Mouse (Mus musculus): Measurements from ENCODE around the gene 1700029J07Rik. TPM values are rescaled to one million over a fixed set of nuclear protein-coding genes. Genes with fewer than 3 reads are reported as not detected.
A peak's percentile ranks its signal among the peaks of the same experiment; 100 is the strongest.

1700029J07Rik gene
- polyA plus RNA-seq, 1 experiment from 2014 or later = 2.6 TPM

DNA sequence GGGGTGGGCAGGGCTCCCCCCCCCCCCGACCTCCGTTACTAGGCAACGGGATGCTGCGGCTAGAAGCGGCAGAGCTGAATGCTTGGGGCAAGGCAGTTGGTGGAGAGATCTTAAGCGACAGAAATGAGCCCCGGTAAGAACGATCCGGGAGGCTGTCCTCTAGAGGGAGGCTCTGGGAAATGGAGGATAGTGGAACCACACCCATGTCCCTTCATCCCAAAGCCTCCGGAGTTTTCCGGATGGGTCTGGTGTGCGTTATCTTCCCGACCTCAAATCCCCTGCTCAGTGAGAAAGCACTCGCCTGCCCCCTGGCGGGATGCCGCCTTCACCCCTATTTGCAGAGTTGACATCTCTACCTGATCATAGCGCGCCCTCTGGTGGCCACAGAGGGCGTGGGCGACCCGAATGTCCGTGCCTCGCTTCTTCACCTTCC, 40.5 kb downstream of the 1700029J07Rik start, which contains the start of gene Ccdc110:
Gene Ccdc110, plus strand, starts transcription at position 38 of the 433 bp plus-strand sequence.
- H3K27me3 ChIP-seq (ENCODE audit: control insufficient read depth, insufficient read depth, low read length) = no peaks in the 10 kb centered on the region
- H3K4me2 ChIP-seq (ENCODE audit: low read depth, low read length) = peak within 1 kb of the TSS; percentile 32
- no peaks in the 10 kb centered on the region for H3K9me3 ChIP-seq (replicated peaks; ENCODE audit: control insufficient read depth, low read length)
- peak within 1 kb of the TSS; percentile 16 for H3K4me3 ChIP-seq (ENCODE audit: low read depth, low read length)
- peak; percentile 85 for ATAC-seq (replicated peaks; ENCODE audit: insufficient number of reproducible peaks, low FRiP score, low TSS enrichment, low read depth)
- WGBS = 5% methylated on average over 23 of the region's 23 CpGs
- H3K4me1 ChIP-seq (ENCODE audit: control insufficient read depth, insufficient read depth, low read length) = no peaks in the 10 kb centered on the region
- peak; percentile 96 for DNase-seq (ENCODE audit: low spot score)
- no peak within 1 kb of the TSS for H3K9ac ChIP-seq (replicated peaks; ENCODE audit: low read length)
- H3K36me3 ChIP-seq (replicated peaks; ENCODE audit: control insufficient read depth, insufficient read depth, low read depth, low read length) = no peaks in the 10 kb centered on the region
- no peak within 1 kb of the TSS for H3K27ac ChIP-seq (replicated peaks; ENCODE audit: low read depth, low read length)

DNA sequence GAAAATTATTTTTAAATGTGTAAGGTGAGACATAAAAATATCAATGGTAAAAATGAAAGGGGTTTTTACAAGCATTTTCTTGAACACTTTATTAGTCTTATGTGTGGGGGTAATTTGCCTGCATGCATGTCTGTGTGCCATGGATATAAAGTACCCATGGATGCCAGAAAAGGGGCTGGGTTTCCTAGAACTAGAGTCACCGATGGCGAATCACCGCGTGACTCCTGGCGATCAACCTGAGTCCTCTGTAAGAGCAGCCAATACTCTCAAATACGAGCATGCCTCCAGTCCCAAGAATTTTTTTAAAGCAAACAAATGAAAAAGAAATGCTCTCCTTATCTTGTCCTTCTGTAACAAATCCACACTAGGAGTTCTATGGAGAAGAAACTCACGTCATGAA, 52.9 kb downstream of the 1700029J07Rik start:
- Histone ChIP-seq H3K27ac (replicated peaks; ENCODE audit: low read depth, low read length) (no peak overlapping the region), H3K4me3 (ENCODE audit: low read depth, low read length) (no peak overlapping the region), H3K9ac (replicated peaks; ENCODE audit: low read length) (no peak overlapping the region), H3K36me3 (replicated peaks; ENCODE audit: control insufficient read depth, insufficient read depth, low read depth, low read length) (no peaks in the 10 kb centered on the region), H3K4me1 (ENCODE audit: control insufficient read depth, insufficient read depth, low read length) (no peaks in the 10 kb centered on the region), H3K27me3 (ENCODE audit: control insufficient read depth, insufficient read depth, low read length) (no peaks in the 10 kb centered on the region), H3K4me2 (ENCODE audit: low read depth, low read length) (no peak overlapping the region), H3K9me3 (replicated peaks; ENCODE audit: control insufficient read depth, low read length) (no peaks in the 10 kb centered on the region)
- ATAC-seq (replicated peaks; ENCODE audit: insufficient number of reproducible peaks, low FRiP score, low TSS enrichment, low read depth) = no peak
- no peak for DNase-seq (ENCODE audit: low spot score)
- 95% methylated on average over 7 of the region's 7 CpGs for WGBS

DNA sequence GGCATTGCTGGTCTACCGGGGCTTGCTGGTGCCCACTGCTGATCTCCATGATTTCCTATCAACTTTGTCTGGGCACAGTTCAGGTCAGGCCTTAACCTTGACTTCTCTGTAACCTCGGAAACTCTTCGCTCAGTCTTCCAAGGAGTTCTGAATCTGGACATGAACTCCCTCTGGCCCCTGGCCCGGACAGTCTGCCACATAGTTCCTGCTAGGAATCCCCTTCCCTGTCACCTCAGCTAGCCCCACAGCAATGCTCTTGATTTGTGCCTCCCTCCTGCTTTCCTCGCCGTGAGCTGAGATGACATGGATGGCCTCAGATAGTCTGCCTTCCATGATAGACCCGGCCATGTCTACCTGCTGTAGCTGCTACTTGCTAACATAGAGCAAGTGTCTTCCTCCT, 54.7 kb downstream of the 1700029J07Rik start:
- H3K4me3 ChIP-seq (ENCODE audit: low read depth, low read length) = no peak overlapping the region
- H3K4me1 ChIP-seq (ENCODE audit: control insufficient read depth, insufficient read depth, low read length) = no peaks in the 10 kb centered on the region
- H3K36me3 ChIP-seq (replicated peaks; ENCODE audit: control insufficient read depth, insufficient read depth, low read depth, low read length) = no peaks in the 10 kb centered on the region
- H3K9ac ChIP-seq (replicated peaks; ENCODE audit: low read length) = no peak overlapping the region
- 96% methylated on average over 7 of the region's 7 CpGs for WGBS
- no peak overlapping the region for H3K4me2 ChIP-seq (ENCODE audit: low read depth, low read length)
- no peaks in the 10 kb centered on the region for H3K27me3 ChIP-seq (ENCODE audit: control insufficient read depth, insufficient read depth, low read length)
- no peaks in the 10 kb centered on the region for H3K9me3 ChIP-seq (replicated peaks; ENCODE audit: control insufficient read depth, low read length)
- ATAC-seq (replicated peaks; ENCODE audit: insufficient number of reproducible peaks, low FRiP score, low TSS enrichment, low read depth) (no peak), DNase-seq (ENCODE audit: low spot score) (no peak)
- no peak overlapping the region for H3K27ac ChIP-seq (replicated peaks; ENCODE audit: low read depth, low read length)

DNA sequence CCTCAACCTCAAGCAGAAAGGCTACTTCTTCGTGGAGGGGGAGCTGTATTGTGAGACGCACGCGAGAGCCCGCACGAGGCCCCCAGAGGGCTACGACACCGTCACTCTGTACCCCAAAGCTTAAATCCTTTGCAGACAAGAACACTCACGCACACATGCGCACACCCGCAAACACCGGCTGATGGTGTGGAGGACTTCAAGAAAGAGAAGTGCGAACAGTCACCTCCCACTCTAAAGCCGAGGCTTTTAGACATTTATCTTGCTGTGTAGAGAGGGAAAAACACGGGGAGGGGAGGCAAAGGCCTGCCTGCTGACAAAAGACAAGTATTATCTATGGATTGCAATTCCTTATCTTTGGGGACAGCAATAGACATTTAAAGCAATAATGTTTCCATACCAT, 56.2 kb downstream of the 1700029J07Rik start:
- 88% methylated on average over 15 of the region's 15 CpGs for WGBS
- ATAC-seq (replicated peaks; ENCODE audit: insufficient number of reproducible peaks, low FRiP score, low TSS enrichment, low read depth) = no peak
- no peaks in the 10 kb centered on the region for H3K36me3 ChIP-seq (replicated peaks; ENCODE audit: control insufficient read depth, insufficient read depth, low read depth, low read length)
- no peaks in the 10 kb centered on the region for H3K4me1 ChIP-seq (ENCODE audit: control insufficient read depth, insufficient read depth, low read length)
- no peak for DNase-seq (ENCODE audit: low spot score)
- H3K9me3 ChIP-seq (replicated peaks; ENCODE audit: control insufficient read depth, low read length) = no peaks in the 10 kb centered on the region
- no peak overlapping the region for H3K27ac ChIP-seq (replicated peaks; ENCODE audit: low read depth, low read length)
- no peak overlapping the region for H3K9ac ChIP-seq (replicated peaks; ENCODE audit: low read length)
- H3K27me3 ChIP-seq (ENCODE audit: control insufficient read depth, insufficient read depth, low read length) = no peaks in the 10 kb centered on the region
- no peak overlapping the region for H3K4me3 ChIP-seq (ENCODE audit: low read depth, low read length)
- no peak overlapping the region for H3K4me2 ChIP-seq (ENCODE audit: low read depth, low read length)

DNA sequence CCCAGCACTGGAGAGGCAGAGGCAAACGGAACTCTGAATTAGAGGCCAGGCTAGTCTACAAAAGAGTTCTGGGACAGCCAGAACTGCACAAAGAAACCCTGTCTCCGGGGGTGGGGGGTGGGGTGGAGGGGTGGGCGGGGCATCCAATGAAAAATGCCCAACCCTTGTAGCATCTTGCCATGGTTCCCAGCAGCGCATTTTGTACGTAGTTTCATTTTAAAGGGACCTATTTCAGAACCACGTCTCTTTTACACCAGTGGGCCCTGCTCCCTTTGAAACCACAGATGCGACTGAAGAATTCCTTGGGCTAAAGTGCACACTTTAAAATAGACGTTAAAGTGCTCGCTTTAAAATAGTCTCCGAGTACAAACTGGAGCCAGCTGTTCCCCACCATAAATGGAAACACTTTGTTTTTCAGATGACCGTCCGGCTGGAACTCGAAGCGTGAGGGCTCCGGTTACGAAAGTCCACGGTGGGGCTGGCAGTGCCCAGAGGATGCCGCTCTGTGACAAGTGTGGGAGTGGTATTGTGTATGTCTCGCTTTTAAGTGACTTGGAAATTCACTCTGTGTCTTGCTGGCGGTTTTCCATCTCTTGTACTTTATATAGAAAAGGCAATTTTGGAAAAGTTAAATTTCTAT, 57.9 kb downstream of the 1700029J07Rik start:
- Histone ChIP-seq H3K4me2 (ENCODE audit: low read depth, low read length) (no peak overlapping the region), H3K4me1 (ENCODE audit: control insufficient read depth, insufficient read depth, low read length) (no peaks in the 10 kb centered on the region), H3K27ac (replicated peaks; ENCODE audit: low read depth, low read length) (no peak overlapping the region), H3K36me3 (replicated peaks; ENCODE audit: control insufficient read depth, insufficient read depth, low read depth, low read length) (no peaks in the 10 kb centered on the region), H3K9me3 (replicated peaks; ENCODE audit: control insufficient read depth, low read length) (no peaks in the 10 kb centered on the region), H3K27me3 (ENCODE audit: control insufficient read depth, insufficient read depth, low read length) (no peaks in the 10 kb centered on the region), H3K4me3 (ENCODE audit: low read depth, low read length) (no peak overlapping the region), H3K9ac (replicated peaks; ENCODE audit: low read length) (no peak overlapping the region)
- peak; percentile 25 for DNase-seq (ENCODE audit: low spot score)
- WGBS = 59% methylated on average over 20 of the region's 20 CpGs
- no peak for ATAC-seq (replicated peaks; ENCODE audit: insufficient number of reproducible peaks, low FRiP score, low TSS enrichment, low read depth)

DNA sequence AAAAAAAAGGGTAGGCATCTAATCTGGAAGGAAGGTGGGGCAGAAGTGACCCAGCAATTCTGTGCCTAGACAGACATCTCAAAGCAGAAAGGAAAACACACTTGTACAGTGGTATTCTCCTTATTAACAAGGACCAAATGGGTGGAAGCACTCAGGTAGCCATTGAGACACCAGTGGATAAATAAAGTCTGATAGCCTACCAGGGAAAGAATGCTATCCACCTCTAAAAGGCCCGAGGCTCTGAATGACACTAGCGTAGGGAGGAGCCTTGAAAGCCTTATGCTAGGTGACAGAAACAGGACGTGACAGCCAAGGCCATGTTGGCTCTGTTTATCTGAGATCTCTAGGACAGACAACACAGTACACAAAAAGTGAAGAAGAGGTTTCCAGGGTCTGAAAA, 58.6 kb downstream of the 1700029J07Rik start:
- Histone ChIP-seq H3K36me3 (replicated peaks; ENCODE audit: control insufficient read depth, insufficient read depth, low read depth, low read length) (no peaks in the 10 kb centered on the region), H3K4me1 (ENCODE audit: control insufficient read depth, insufficient read depth, low read length) (no peaks in the 10 kb centered on the region), H3K27me3 (ENCODE audit: control insufficient read depth, insufficient read depth, low read length) (no peaks in the 10 kb centered on the region), H3K27ac (replicated peaks; ENCODE audit: low read depth, low read length) (no peak overlapping the region), H3K9me3 (replicated peaks; ENCODE audit: control insufficient read depth, low read length) (no peaks in the 10 kb centered on the region), H3K9ac (replicated peaks; ENCODE audit: low read length) (no peak overlapping the region), H3K4me3 (ENCODE audit: low read depth, low read length) (no peak overlapping the region), H3K4me2 (ENCODE audit: low read depth, low read length) (no peak overlapping the region)
- WGBS = 84% methylated on average over 3 of the region's 3 CpGs
- DNase-seq (ENCODE audit: low spot score) = no peak
- no peak for ATAC-seq (replicated peaks; ENCODE audit: insufficient number of reproducible peaks, low FRiP score, low TSS enrichment, low read depth)

DNA sequence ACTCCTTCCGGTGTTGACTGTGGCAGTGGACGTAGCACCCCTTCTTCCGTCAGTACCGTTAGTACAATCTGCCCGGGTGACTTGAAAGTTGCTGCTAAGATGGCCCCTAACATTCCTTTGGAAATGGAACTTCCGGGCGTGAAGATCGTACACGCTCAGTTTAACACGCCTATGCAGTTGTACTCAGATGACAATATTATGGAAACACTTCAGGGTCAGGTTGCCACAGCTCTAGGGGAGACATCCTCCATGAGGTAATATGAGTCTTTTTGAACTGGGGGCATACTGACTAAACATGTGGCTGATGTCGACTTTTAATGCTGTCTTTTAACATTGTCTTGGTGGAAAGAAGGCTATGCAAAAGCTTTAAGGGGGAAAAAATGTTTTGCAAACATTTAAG, 61.3 kb downstream of the 1700029J07Rik start:
- Histone ChIP-seq H3K36me3 (replicated peaks; ENCODE audit: control insufficient read depth, insufficient read depth, low read depth, low read length) (no peaks in the 10 kb centered on the region), H3K9me3 (replicated peaks; ENCODE audit: control insufficient read depth, low read length) (no peaks in the 10 kb centered on the region), H3K4me3 (ENCODE audit: low read depth, low read length) (no peak overlapping the region), H3K27ac (replicated peaks; ENCODE audit: low read depth, low read length) (no peak overlapping the region), H3K9ac (replicated peaks; ENCODE audit: low read length) (no peak overlapping the region), H3K27me3 (ENCODE audit: control insufficient read depth, insufficient read depth, low read length) (no peaks in the 10 kb centered on the region), H3K4me2 (ENCODE audit: low read depth, low read length) (no peak overlapping the region), H3K4me1 (ENCODE audit: control insufficient read depth, insufficient read depth, low read length) (no peaks in the 10 kb centered on the region)
- DNase-seq (ENCODE audit: low spot score) = peak; percentile 8
- no peak for ATAC-seq (replicated peaks; ENCODE audit: insufficient number of reproducible peaks, low FRiP score, low TSS enrichment, low read depth)
- 77% methylated on average over 11 of the region's 11 CpGs for WGBS

DNA sequence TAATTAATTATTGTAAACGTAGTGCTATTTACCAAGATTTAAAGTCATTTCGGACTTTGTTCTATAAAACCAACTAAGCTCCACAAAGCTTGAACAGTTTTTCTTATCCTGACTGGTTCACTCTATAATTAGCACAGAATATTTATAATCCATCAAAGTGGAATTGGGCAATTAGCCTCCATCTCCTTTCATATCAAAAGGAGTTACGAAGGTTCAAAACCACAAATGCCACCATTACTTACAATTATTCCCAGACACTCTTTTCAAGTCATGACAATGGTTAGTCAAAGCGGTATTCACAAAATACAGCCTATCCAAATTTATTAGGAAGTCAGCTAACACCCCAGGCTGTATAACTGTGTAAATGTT, 68.8 kb downstream of the 1700029J07Rik start:
- no peak overlapping the region for H3K27ac ChIP-seq (replicated peaks; ENCODE audit: low read depth, low read length)
- ATAC-seq (replicated peaks; ENCODE audit: insufficient number of reproducible peaks, low FRiP score, low TSS enrichment, low read depth) = no peak
- DNase-seq (ENCODE audit: low spot score) = no peak
- H3K4me3 ChIP-seq (ENCODE audit: low read depth, low read length) = no peak overlapping the region
- no peaks in the 10 kb centered on the region for H3K36me3 ChIP-seq (replicated peaks; ENCODE audit: control insufficient read depth, insufficient read depth, low read depth, low read length)
- no peaks in the 10 kb centered on the region for H3K27me3 ChIP-seq (ENCODE audit: control insufficient read depth, insufficient read depth, low read length)
- H3K4me1 ChIP-seq (ENCODE audit: control insufficient read depth, insufficient read depth, low read length) = no peaks in the 10 kb centered on the region
- H3K9me3 ChIP-seq (replicated peaks; ENCODE audit: control insufficient read depth, low read length) = no peaks in the 10 kb centered on the region
- 81% methylated on average over 4 of the region's 4 CpGs for WGBS
- H3K4me2 ChIP-seq (ENCODE audit: low read depth, low read length) = no peak overlapping the region
- no peak overlapping the region for H3K9ac ChIP-seq (replicated peaks; ENCODE audit: low read length)

Data from embryonic facial prominence, embryonic 11.5 days (tissue).